Mouse (Mus musculus) Patski (cell line): ENCODE measurements around the gene Pdzd4. TPM values are rescaled to one million over a fixed set of nuclear protein-coding genes. Genes with fewer than 3 reads are reported as not detected.

Experiments used
- ATAC-seq: fragments of 100-300 bp; one replicate; pipeline ENCODE4 v1.8.0; 2021
- CTCF ChIA-PET: fragments of 350-600 bp; sonication (Branson Sonifier 250); formaldehyde crosslinking; loops from one replicate; lab custom pipeline; 2022; ENCODE audit warnings: inconsistent platforms; lab: Charles Lee
- POLR2A ChIA-PET: fragments of 350-600 bp; sonication (Branson Sonifier 250); formaldehyde crosslinking; loops from one replicate; lab custom pipeline; 2022; ENCODE audit warnings: antibody characterized with exemption, inconsistent platforms; lab: Charles Lee
- DNase-seq: peaks from one replicate; pipeline ENCODE4 v3.0.0-alpha.2; 2011; ENCODE audit warnings: low read depth, low spot score
- H3K27me3 ChIP-seq: fragments of 371-371 bp; one replicate; pipeline ENCODE4 v1.5.1; 2021
- CTCF ChIP-seq: fragments of 100-300 bp; IDR thresholded peaks from one replicate; pipeline ENCODE4 v1.5.1; 2021
- in situ Hi-C: fragments of 300-500 bp; cut with MboI; formaldehyde crosslinking; loops from 3 replicates; pipeline ENCODE4 v1.11.1; 2018; ENCODE audit warnings: low pct_unique_long_range_greater_than_20kb, mixed read lengths
- polyA plus RNA-seq: library from polyadenylated mRNA; unstranded; gene quantifications from one replicate; pipeline ENCODE4 v1.2.3, GENCODE M21; 2021

Pdzd4 gene
- 30.5 TPM for polyA plus RNA-seq

DNA sequence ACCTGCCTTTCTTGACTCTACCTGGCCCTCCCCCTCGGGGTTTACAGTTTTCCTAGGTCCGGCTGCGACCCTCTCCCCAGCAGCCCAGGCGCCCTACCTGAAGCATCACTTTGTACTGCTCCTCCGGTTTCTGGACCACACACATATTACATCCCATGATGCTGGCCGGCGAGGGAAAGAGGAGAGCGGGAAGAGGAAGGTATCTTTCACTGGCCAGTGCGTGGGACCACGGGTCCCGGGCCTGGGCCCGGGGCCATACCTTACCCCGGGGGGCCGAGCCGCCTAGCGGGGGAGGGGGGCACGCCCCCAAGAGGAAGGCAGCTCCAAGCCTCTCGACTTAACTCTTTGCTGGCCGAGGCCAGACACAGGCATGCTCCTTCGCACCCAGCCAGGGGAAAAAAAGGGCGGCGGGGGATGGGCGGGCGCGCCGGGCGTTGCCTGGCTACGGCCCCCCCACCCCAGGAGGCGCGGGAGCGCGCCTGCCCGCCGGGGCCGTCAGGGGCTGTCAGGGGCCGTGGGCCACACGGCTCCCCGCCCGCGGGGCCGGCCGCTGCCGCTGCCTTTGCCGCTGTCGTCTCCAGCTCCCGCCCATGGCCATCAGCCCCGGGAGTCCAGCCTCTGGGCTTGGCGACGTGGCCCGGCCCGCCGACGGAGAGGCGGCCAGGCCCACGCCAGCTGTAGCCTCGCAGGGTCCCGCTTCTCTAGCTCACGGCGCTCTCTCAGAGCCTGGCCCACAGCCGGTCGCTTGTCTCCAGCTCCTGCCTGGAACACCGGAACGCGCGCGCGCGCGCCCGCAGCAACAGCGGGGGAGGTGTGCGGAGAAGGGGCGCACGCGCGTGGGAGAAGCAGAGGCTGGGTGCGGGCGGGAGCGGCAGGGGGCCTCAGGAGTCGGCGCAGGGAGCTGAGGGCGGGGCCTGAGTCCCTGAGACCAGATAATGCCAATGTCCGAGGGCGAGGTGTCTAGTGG, at the start of gene Pdzd4:
Gene Pdzd4, minus strand, starts transcription at position 785 of the 967 bp plus-strand sequence.
- peaks cover 7% of the 10 kb centered on the region for H3K27me3 ChIP-seq
- in situ Hi-C loops = no loop called here
- ChIA-PET CTCF (interaction anchor here (1.1 kb wide), 1 partner anchor 26 kb away, joined by 3 read pairs; no protein-coding TSS in a partner anchor), POLR2A (interaction anchor here (0.8 kb wide), 1 partner anchor 9 kb away, joined by 4 read pairs; no protein-coding TSS in a partner anchor)
- peak; percentile 75 for ATAC-seq
- no peak for TF ChIP-seq CTCF
- DNase-seq = no peak

DNA sequence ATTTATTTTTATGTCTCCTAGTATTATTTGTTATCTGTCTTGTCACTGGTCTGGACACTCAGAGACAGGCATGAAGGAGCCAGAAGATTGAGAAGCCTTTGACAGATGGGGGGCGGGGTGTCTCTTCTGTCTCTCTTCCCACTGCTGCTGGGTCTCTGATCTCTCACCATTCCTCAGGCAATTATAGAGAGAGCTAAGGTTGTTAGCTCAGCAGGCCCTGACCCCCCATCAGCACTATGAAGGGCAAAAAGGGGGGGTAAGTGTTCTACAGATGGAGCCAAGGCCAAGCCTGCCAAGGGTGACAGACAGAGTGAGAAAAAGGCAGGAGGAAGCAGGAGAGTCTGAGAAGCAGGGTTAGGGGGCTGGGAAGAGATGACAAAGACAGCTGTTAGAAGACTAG, 47.2 kb upstream of the Pdzd4 start:
- ATAC-seq (no peak), DNase-seq (no peak)
- in situ Hi-C loops = no loop called here
- H3K27me3 ChIP-seq = no peaks in the 10 kb centered on the region
- ChIA-PET POLR2A (no interaction called here), CTCF (no interaction called here)
- TF ChIP-seq CTCF = no peak

GRCm38 (mm10) chrX:73871474-73871873, 46.7 kb upstream of the Pdzd4 start:
- ATAC-seq (no peak), DNase-seq (no peak)
- in situ Hi-C loops = no loop called here
- no peaks in the 10 kb centered on the region for H3K27me3 ChIP-seq
- ChIA-PET CTCF (no interaction called here), POLR2A (no interaction called here)
- no peak for TF ChIP-seq CTCF

DNA sequence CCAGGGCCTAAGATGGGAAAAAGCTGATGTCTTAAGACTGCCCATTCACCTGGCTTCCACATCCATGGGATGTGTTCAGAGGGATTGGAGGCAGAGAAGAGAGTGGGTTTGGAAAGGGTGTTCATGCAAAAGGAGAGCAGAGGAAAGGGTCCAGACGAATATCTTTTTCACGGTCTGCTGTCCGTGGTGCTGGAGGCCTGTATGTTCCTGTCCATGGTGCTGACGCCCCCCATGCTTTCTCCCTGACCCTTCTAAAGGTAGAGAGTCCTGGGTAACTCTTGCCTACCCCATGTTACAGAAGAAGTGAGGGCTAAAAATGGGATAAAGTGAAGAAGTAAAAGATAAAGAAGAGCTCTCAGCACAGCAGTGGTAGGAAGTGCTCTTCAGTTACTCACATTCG, 44.6 kb upstream of the Pdzd4 start:
- ATAC-seq = no peak
- TF ChIP-seq CTCF = no peak
- ChIA-PET POLR2A (interaction anchor here (0.6 kb wide), 1 partner anchor 220 kb away, joined by 3 read pairs; no protein-coding TSS in a partner anchor), CTCF (no interaction called here)
- no peak for DNase-seq
- H3K27me3 ChIP-seq = no peaks in the 10 kb centered on the region
- in situ Hi-C loops = no loop called here

DNA sequence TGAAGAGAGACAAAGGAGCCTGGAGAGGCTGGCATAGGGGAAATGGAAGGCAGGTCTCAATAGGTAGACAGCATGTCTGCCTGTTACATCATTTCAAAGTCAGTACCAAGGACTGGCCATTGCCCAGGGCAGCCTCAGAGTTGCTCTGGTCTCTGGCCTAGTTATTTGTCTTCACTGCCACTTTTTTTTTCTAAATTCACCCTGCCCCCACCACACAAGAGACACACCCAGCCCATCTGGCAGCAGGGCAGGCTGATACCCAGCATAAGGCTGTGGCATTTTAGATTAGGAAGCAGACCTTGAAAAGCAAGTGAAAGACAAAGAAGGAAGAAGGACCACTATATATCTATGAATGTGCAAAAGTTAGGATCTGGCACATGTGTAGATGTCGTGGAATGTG, 43.1 kb upstream of the Pdzd4 start:
- no peaks in the 10 kb centered on the region for H3K27me3 ChIP-seq
- in situ Hi-C loops = no loop called here
- ATAC-seq (no peak), DNase-seq (no peak)
- CTCF ChIA-PET = no interaction called here
- POLR2A ChIA-PET = no interaction called here
- TF ChIP-seq CTCF = no peak

DNA sequence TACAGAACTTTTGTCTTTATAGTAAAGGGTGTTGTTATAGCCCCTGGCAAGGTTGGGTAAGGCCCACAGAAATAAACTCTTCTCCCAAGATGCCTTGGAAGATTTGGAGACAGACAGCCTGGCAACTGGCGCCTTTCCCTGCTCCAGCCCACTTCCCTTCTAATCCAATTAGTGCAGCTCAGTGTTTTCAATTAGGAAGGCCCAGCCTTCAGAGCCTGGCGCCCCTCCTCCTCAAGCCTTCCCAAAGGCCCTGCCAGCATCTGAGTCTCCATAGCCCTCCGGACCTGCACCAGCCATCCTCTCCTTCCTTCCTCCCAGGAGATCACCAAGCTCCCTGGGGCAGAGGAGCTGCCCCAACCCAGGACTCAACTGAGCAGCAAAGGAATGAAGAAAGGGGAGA, 42.5 kb upstream of the Pdzd4 start:
- ChIA-PET POLR2A (no interaction called here), CTCF (no interaction called here)
- H3K27me3 ChIP-seq = no peaks in the 10 kb centered on the region
- in situ Hi-C loops = no loop called here
- DNase-seq (no peak), ATAC-seq (no peak)
- TF ChIP-seq CTCF = no peak

GRCm38 (mm10) chrX:73864692-73865091, 39.9 kb upstream of the Pdzd4 start:
- in situ Hi-C loops = no loop called here
- ATAC-seq (no peak), DNase-seq (no peak)
- H3K27me3 ChIP-seq = no peaks in the 10 kb centered on the region
- ChIA-PET POLR2A (no interaction called here), CTCF (no interaction called here)
- no peak for TF ChIP-seq CTCF

DNA sequence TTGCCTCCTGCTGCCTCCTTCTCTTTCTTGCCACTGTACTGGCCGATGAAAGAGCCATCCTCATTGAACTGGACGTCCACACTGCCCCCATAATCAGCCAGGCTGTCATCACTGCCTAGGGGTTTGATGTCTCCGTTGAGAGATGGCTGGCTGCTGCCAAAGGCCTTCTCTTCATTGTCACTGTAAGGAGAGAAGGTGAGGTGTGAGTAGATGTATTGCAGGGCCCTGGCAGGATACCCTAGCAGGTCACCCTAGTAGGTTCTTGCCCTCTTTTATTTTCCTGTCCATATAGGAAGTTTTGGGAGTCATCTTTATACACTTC, 30.3 kb upstream of the Pdzd4 start:
- ATAC-seq = no peak
- CTCF ChIA-PET = interaction anchor here (0.7 kb wide), 1 partner anchor 40 kb away, joined by 3 read pairs; no protein-coding TSS in a partner anchor
- in situ Hi-C loops = no loop called here
- DNase-seq = no peak
- TF ChIP-seq CTCF = no peak
- peaks cover 5% of the 10 kb centered on the region for H3K27me3 ChIP-seq
- POLR2A ChIA-PET = no interaction called here

DNA sequence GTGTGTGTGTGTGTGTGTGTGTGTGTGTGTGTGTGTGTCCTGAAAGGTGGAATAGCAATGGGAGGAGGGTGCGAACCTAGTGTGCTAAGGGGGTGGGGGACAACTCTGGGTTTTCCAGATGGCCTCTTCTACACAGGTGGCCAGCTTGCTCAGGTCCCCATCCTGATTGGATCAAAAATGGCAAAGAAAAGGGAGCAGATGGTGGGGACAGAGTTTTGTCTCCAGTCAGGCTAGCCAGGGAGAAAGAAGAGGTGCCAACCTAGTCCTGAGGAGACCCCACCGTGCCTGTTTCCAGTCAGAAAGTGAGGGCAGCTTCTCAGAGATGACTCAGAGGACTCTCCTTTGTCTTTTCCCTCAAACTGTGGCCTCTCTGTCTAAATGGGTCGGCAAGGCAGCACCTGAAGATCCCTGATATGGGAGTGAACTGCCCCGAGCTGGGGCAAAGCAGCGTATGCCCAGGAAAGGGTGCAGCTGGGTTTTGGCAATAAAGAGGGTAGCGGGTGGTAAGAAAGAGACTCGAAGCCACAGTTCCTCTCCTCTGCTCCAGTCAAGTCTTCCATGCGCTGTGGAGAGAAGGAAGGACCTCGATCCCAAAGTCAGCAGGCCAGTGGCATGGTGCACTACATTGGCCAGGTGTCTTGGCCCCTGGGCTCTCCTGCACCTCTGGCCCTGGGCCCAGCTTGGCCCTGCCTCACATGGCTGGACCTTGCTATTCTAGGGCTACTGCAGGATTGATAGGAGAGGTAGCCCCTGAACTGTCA, 29.7 kb upstream of the Pdzd4 start:
- CTCF ChIA-PET = no interaction called here
- POLR2A ChIA-PET = no interaction called here
- peaks cover 5% of the 10 kb centered on the region for H3K27me3 ChIP-seq
- ATAC-seq = no peak
- no peak for DNase-seq
- TF ChIP-seq CTCF = no peak
- in situ Hi-C loops = no loop called here

DNA sequence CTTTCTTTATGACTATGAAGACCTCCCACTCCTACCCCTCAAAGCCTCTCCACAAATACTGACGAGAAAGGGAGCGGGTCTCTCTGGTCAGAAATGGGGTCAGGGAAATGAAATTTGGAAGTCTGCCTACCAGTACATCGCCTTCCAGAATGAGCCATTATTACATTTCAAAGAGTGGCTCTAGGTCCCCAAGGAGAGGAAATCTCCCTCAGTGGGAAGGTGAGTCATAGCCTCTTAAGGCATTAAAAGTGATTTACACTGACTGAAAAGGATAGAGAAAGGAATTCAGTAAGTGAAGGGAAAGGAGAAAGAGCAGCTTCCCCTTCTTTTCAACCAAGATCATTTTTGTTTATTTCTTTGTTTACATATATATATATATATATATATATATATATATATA, 11.9 kb upstream of the Pdzd4 start:
- TF ChIP-seq CTCF = no peak
- in situ Hi-C loops = no loop called here
- ChIA-PET CTCF (no interaction called here), POLR2A (no interaction called here)
- H3K27me3 ChIP-seq = peaks cover 5% of the 10 kb centered on the region
- no peak for DNase-seq
- ATAC-seq = no peak

- no peak for ATAC-seq
- no peak for DNase-seq
- in situ Hi-C loops = no loop called here
- CTCF ChIA-PET = no interaction called here
- POLR2A ChIA-PET = no interaction called here
- H3K27me3 ChIP-seq = peaks cover 7% of the 10 kb centered on the region
- TF ChIP-seq CTCF = no peak
Measured at GRCm38 (mm10) chrX:73835731-73836130, 11.0 kb upstream of the Pdzd4 start.
